Comparison of ENCODE assay signal across 29 mouse cellular contexts in genomic region chr6:50640377-50640776, GRCm38 (mm10). TPM values are rescaled to one million over a fixed set of nuclear protein-coding genes. Genes with fewer than 3 reads are reported as not detected.
DNase-seq lines count a peak whose midpoint lies in the region; ATAC-seq and TF ChIP-seq lines count a peak whose summit lies in the region.
"Had no signal": no experiment of that assay in that cellular context is flagged by ENCODE, and none has a peak within 500 bp of the region (broad histone marks: within the 10 kb centered on the region; RNA-seq: fewer than 3 reads in every experiment).

No protein-coding gene starts in this region.

- ATAC-seq in kidney, embryonic 16.5 days (ENCODE audit: low FRiP score, low TSS enrichment), result no peak
- ATAC-seq: inflammation-experienced regulatory T-cells, adult 6 months had no signal

- H3K27me3 ChIP-seq in kidney, embryonic 16.5 days (ENCODE audit: insufficient read depth, low read length), result no peaks in the 10 kb centered on the region
- H3K27me3 ChIP-seq: embryonic facial prominence, embryonic 13.5 days; forebrain, embryonic 12.5 days; heart, embryonic 15.5 days; liver, embryonic 13.5 days had no signal

- H3K36me3 ChIP-seq in kidney, embryonic 16.5 days (ENCODE audit: insufficient read depth, low read length), result no peaks in the 10 kb centered on the region
- H3K36me3 ChIP-seq: embryonic facial prominence, embryonic 13.5 days; forebrain, embryonic 12.5 days; heart, embryonic 15.5 days; liver, embryonic 13.5 days had no signal

- peak; percentile 78 for TF ChIP-seq CTCF in layer of hippocampus, adult 2 months (conservative IDR thresholded peaks at IDR 0.05)

- WGBS in kidney, embryonic 16.5 days, result 78% methylated on average over 4 of the region's 4 CpGs

- DNase-seq in gastrocnemius, adult 18-20 months (ENCODE audit: low spot score), result peak; percentile 13
- DNase-seq in gastrocnemius, postnatal 10 days, result no peak
- no peak for DNase-seq in layer of hippocampus, adult 2 months (ENCODE audit: low spot score in 2 of 2)
- no peak for DNase-seq in layer of hippocampus, adult 9-10 months (ENCODE audit: low spot score)
- peak; percentile 25 for DNase-seq in thymus, postnatal 14 days
- no peak for DNase-seq in thymus, adult 18-20 months
- peak; percentile 20 for DNase-seq in ZHBTc4 (ENCODE audit: low read depth, low spot score)
- DNase-seq: embryo, embryonic 11 days; heart, postnatal 36 days; kidney, adult 18-20 months; layer of hippocampus, postnatal 36 days; liver, embryonic 13.5 days had no signal

- H3K4me1 ChIP-seq in kidney, embryonic 16.5 days (ENCODE audit: insufficient read depth, low read length), result peaks cover 26% of the 10 kb centered on the region
- H3K4me1 ChIP-seq: heart, embryonic 15.5 days; liver, embryonic 13.5 days had no signal

- H3K27ac ChIP-seq in layer of hippocampus, adult 2 months, result no peak overlapping the region
- H3K27ac ChIP-seq in kidney, embryonic 16.5 days (ENCODE audit: low read length), result no peak overlapping the region
- H3K27ac ChIP-seq: embryonic facial prominence, embryonic 13.5 days; forebrain, embryonic 12.5 days; heart, embryonic 15.5 days; hindbrain, embryonic 14.5 days; liver, embryonic 13.5 days had no signal

- no peak overlapping the region for H3K4me3 ChIP-seq in layer of hippocampus, adult 2 months
- no peak overlapping the region for H3K4me3 ChIP-seq in kidney, embryonic 16.5 days (ENCODE audit: low read length)
- H3K4me3 ChIP-seq: embryonic facial prominence, embryonic 13.5 days; erythroblast, embryonic 14.5 days; forebrain, embryonic 12.5 days; heart, embryonic 15.5 days; liver, embryonic 13.5 days had no signal

- no peaks in the 10 kb centered on the region for H3K9me3 ChIP-seq in kidney, embryonic 16.5 days (ENCODE audit: low read length)
- H3K9me3 ChIP-seq: embryonic facial prominence, embryonic 13.5 days; forebrain, embryonic 12.5 days; heart, embryonic 15.5 days; liver, embryonic 13.5 days had no signal

- H3K4me2 ChIP-seq in kidney, embryonic 16.5 days (replicated peaks; ENCODE audit: low read depth, low read length), result no peak overlapping the region
- H3K4me2 ChIP-seq: embryonic facial prominence, embryonic 13.5 days; forebrain, embryonic 12.5 days; heart, embryonic 15.5 days; hindbrain, embryonic 14.5 days; liver, embryonic 13.5 days; lung, embryonic 14.5 days; midbrain, embryonic 11.5 days had no signal

- no peak overlapping the region for H3K9ac ChIP-seq in kidney, embryonic 16.5 days (replicated peaks; ENCODE audit: low read length)
- H3K9ac ChIP-seq: embryonic facial prominence, embryonic 13.5 days; forebrain, embryonic 12.5 days; heart, embryonic 15.5 days; hindbrain, embryonic 14.5 days; liver, embryonic 13.5 days; lung, embryonic 14.5 days had no signal

RNA-seq across cellular contexts. Expression of gene Npvf, which starts 13.9 kb away (rescaled TPM):
- not detected for total RNA-seq in gastrocnemius, adult 18-20 months (2021)
- total RNA-seq in gastrocnemius, postnatal 10 days (2021), result not detected
- total RNA-seq in layer of hippocampus, adult 2 months (2021), result not detected
- polyA plus RNA-seq in kidney, embryonic 16.5 days (2015; fragmentation: Nextera tagmentation; extraction: Ambion mirVana), result 0.37 and 0.54 TPM in 2 replicates
- total RNA-seq: adrenal gland, postnatal 25 days; granulocyte monocyte progenitor cell, adult 5-6 weeks; heart, postnatal 36 days; layer of hippocampus, adult 18-20 months; layer of hippocampus, postnatal 36 days; left cerebral cortex, postnatal 36 days; megakaryocyte progenitor cell, adult 5-6 weeks; midbrain, postnatal 0 days had no signal
- polyA plus RNA-seq: embryonic facial prominence, embryonic 13.5 days; erythroblast, embryonic 14.5 days; forebrain, embryonic 12.5 days; inflammation-experienced regulatory T-cells, adult 6 months; liver, embryonic 13.5 days; lung, embryonic 14.5 days; midbrain, embryonic 11.5 days; spleen, adult 2 months; testis, adult 2 months had no signal

RNA-seq across cellular contexts. Expression of gene 4921507P07Rik, which starts 43.9 kb away (rescaled TPM):
- under 1 TPM; 0.43 to 0.89 TPM for total RNA-seq in gastrocnemius, adult 18-20 months (2021)
- under 1 TPM; 0.19 to 0.36 TPM for total RNA-seq in gastrocnemius, postnatal 10 days (2021)
- total RNA-seq in layer of hippocampus, adult 2 months (2021), result under 1 TPM; 0.26 to 0.34 TPM
- 1.0 and 1.7 TPM in 2 replicates for polyA plus RNA-seq in kidney, embryonic 16.5 days (2015; fragmentation: Nextera tagmentation; extraction: Ambion mirVana)
- total RNA-seq: adrenal gland, postnatal 25 days had no signal
- polyA plus RNA-seq: erythroblast, embryonic 14.5 days had no signal

Comparison
In these comparisons a context has a peak if more than half of its experiments do, and no peak if none do; other contexts are left out.
1. DNase-seq: peak in gastrocnemius, adult 18-20 months (single experiment), thymus, postnatal 14 days (single experiment) and ZHBTc4 (single experiment); none in gastrocnemius, postnatal 10 days (single experiment), layer of hippocampus, adult 2 months (0 of 2), layer of hippocampus, adult 9-10 months (single experiment) and thymus, adult 18-20 months (0 of 2).